Mouse (Mus musculus) adrenal gland, postnatal 10 days (tissue): ENCODE data around the gene Olfr1349. TPM values are rescaled to one million over a fixed set of nuclear protein-coding genes. Genes with fewer than 3 reads are reported as not detected.
"Not testable (repeated sequence)": the region's sequence is repeated elsewhere in the genome, so short reads cannot be mapped to it uniquely, and the experiment has no call there.

Source experiments
- DNase-seq: peaks from one replicate; pipeline ENCODE4 v3.0.0; 2021; ENCODE audit warnings: mixed read lengths
- long read RNA-seq, 2 experiments: library from polyadenylated mRNA; stranded (forward); transcript quantifications; one replicate each; pipeline ENCODE4 v2.0.0; 2021
- total RNA-seq, 2 experiments: library from RNA; stranded (reverse); gene quantifications; 2 replicates each; pipeline ENCODE4 v1.2.3; 2021

Gene Olfr1349
- not detected for total RNA-seq
- long read RNA-seq, experiment 1 = 0 reads
- long read RNA-seq, experiment 2 = 0 reads

GRCm38 (mm10) chr7:6522850-6523249, at the start of gene Olfr1349:
Gene Olfr1349 (minus strand): TSS chr7:6522950.
- DNase-seq = no peak

GRCm38 (mm10) chr7:6564541-6564940, 41.8 kb upstream of the Olfr1349 start, which contains the start of gene Olfr1350:
Gene Olfr1350 (plus strand): TSS chr7:6564841.
- DNase-seq = no peak

DNA sequence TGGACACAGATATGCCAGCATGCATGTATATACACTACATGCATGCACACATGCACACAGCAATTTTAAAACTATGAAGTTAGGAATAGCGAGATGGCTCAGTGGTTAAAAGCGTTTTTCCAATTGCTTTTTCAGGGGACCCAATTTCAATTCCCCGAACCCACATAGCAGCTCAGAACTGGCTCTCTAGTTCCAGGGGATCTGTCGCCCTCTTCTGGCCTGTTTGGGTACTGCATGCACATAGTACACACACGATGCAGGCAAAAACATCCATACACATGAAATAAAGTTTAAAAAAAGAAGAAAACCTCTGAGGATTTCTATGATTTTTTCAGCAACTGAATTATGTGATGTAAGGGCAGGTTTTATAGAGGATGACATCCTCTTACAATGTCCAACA, 3.4 kb upstream of the Olfr1349 start:
- DNase-seq = peak; percentile 4

GRCm38 (mm10) chr7:6525001-6525400, 2.3 kb upstream of the Olfr1349 start:
- DNase-seq = peak; percentile 3

DNA sequence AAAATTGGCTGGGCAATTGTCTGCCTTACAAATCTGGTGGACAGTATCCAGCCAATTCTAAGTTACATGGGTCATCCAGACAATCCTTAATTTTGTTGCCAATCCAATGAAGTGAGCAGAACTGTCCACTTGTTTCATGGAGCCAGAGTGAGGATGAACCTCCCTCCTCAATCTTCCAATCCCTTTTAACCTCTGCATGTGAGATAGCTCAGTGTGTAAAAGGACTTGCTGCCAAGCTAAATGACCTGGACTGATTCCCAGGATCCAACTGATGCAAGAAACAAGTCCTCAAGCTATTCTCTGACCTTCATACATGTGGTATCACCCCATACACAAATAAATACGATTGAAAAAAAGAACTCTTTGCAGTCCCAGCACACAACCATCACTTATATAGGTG, 1.1 kb downstream of the Olfr1349 start:
- DNase-seq = no peak

DNA sequence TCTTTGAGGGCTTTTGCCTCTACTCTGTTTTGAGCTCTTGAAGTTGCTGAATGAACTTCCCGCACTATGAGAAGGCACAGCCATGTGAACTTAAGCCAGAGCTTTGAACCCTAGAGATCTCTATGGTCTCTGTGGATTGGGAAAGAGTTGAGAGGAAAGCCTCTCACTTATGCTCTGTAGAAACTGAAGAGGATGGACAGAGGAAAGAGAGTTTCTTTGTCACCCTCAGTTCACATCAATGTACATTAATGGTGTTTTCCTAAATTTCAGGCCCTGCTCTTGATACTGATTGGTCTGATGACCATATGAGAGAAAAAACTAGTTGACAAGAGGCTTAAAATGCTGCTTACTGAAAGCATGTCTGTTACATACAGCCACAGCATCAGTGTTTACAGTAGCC, 14.1 kb downstream of the Olfr1349 start, which contains the start of gene Olfr1348:
Olfr1348 (minus strand) TSS at position 101 of the 400 bp plus-strand sequence.
- no peak for DNase-seq

GRCm38 (mm10) chr7:6499655-6500054, 23.1 kb downstream of the Olfr1349 start, which contains the start of gene Olfr1347:
Gene Olfr1347 (minus strand): TSS chr7:6499755.
- DNase-seq = no peak

GRCm38 (mm10) chr7:6486841-6487240, 35.9 kb downstream of the Olfr1349 start, which contains the start of gene Olfr5:
Gene Olfr5 (minus strand): TSS chr7:6486941.
- DNase-seq = no peak

- not testable (repeated sequence) for DNase-seq
Measured at GRCm38 (mm10) chr7:6477633-6478032, 45.1 kb downstream of the Olfr1349 start.

GRCm38 (mm10) chr7:6466951-6467350, 55.8 kb downstream of the Olfr1349 start, which contains the start of gene Olfr1346:
Gene Olfr1346 (plus strand): TSS chr7:6467101.
- no peak for DNase-seq

Other genes starting within 250 kb of the Olfr1349 start
- 1 to 10 TPM; 6.4 to 7.8 TPM for gene Zfp667, start 236.4 kb downstream of the Olfr1349 start, total RNA-seq
- 1 to 10 TPM; 2.7 to 3.1 TPM for gene Zfp583, start 191.7 kb downstream of the Olfr1349 start, total RNA-seq
- under 1 TPM; 0.87 to 0.91 TPM for gene Gm3854, start 179.2 kb downstream of the Olfr1349 start, total RNA-seq
- 1 to 10 TPM; 1.1 to 2.6 TPM for gene Zfp78, start 159.7 kb downstream of the Olfr1349 start, total RNA-seq
- gene Zfp28, start 139.7 kb downstream of the Olfr1349 start, total RNA-seq = 1 to 10 TPM; 3.9 to 8.9 TPM
- under 1 TPM; 0.21 to 0.36 TPM for gene Smim17, start 124.2 kb downstream of the Olfr1349 start, total RNA-seq
- gene Gm20715, start 112.7 kb downstream of the Olfr1349 start, total RNA-seq = under 1 TPM in 1 of 2 experiments, not detected in 1; 0.09 TPM
- not detected for gene Olfr1344, start 84.3 kb downstream of the Olfr1349 start, total RNA-seq
- not detected for gene Olfr1336, start 66.8 kb downstream of the Olfr1349 start, total RNA-seq
- not detected for gene Olfr1346, start 55.8 kb downstream of the Olfr1349 start, total RNA-seq
- not detected for gene Olfr5, start 36.0 kb downstream of the Olfr1349 start, total RNA-seq
- gene Olfr1347, start 23.2 kb downstream of the Olfr1349 start, total RNA-seq = not detected
- gene Olfr1348, start 14.2 kb downstream of the Olfr1349 start, total RNA-seq = not detected
- not detected for gene Olfr1350, start 41.9 kb upstream of the Olfr1349 start, total RNA-seq
- 10 to 100 TPM; 28.9 to 33.8 TPM for gene Zim1, start 173.5 kb upstream of the Olfr1349 start, total RNA-seq
- 100 to 1,000 TPM in 1 of 2 experiments, 10 to 100 TPM in 1; 97.3 to 102 TPM for gene Peg3, start 207.5 kb upstream of the Olfr1349 start, total RNA-seq
- gene Usp29, start 207.6 kb upstream of the Olfr1349 start, total RNA-seq = 1 to 10 TPM; 2.8 to 4.0 TPM